Mouse (Mus musculus) midbrain, embryonic 10.5 days (tissue): Measurements from ENCODE around the gene Slc25a33. TPM values are rescaled to one million over a fixed set of nuclear protein-coding genes. Genes with fewer than 3 reads are reported as not detected.

ENCODE experiments used
- DNase-seq: peaks from one replicate; pipeline ENCODE4 v3.0.0-alpha.2; 2017; ENCODE audit warnings: low spot score
- H3K27ac ChIP-seq: fragments of 300-500 bp; sonication (generic); replicated peaks from 2 replicates; pipeline ENCODE4 v1.5.1; 2016; ENCODE audit warnings: mild to moderate bottlenecking
- H3K27me3 ChIP-seq: fragments of 300-500 bp; sonication (generic); 2 replicates; pipeline ENCODE4 v1.6.1; 2016; ENCODE audit warnings: low read depth, mild to moderate bottlenecking; ENCODE audit not compliant: poor library complexity, severe bottlenecking
- H3K36me3 ChIP-seq: fragments of 300-500 bp; sonication (generic); 2 replicates; pipeline ENCODE4 v1.6.1; 2016; ENCODE audit warnings: mild to moderate bottlenecking, moderate library complexity
- H3K4me1 ChIP-seq: fragments of 300-500 bp; sonication (generic); 2 replicates; pipeline ENCODE4 v1.6.1; 2016
- H3K4me3 ChIP-seq: fragments of 300-500 bp; sonication (generic); 2 replicates; pipeline ENCODE4 v1.5.1; 2016; ENCODE audit warnings: mild to moderate bottlenecking, moderate library complexity
- H3K9me3 ChIP-seq: fragments of 300-500 bp; sonication (generic); replicated peaks from 2 replicates; pipeline ENCODE4 v1.6.1; 2016; ENCODE audit warnings: mild to moderate bottlenecking
- WGBS: fragments of 180-500 bp; shearing (Covaris S2); methylation state at CpG from one replicate; pipeline ENCODE4 v1.1.7; 2016; 5-methylcytosine and 5-hydroxymethylcytosine counted together
- polyA plus RNA-seq: library from polyadenylated mRNA; unstranded; fragments of >200 nt; fragmentation: Nextera tagmentation; extraction: Ambion mirVana; gene quantifications from 2 replicates; pipeline ENCODE4 v1.2.1, GENCODE M21; 2016

Slc25a33 gene
- polyA plus RNA-seq, 1 experiment from 2014 or later = 18.0 TPM

- no peak overlapping the region for H3K4me3 ChIP-seq
- no peaks in the 10 kb centered on the region for H3K27me3 ChIP-seq
- H3K27ac ChIP-seq = no peak overlapping the region
- H3K9me3 ChIP-seq = no peaks in the 10 kb centered on the region
- peaks cover 10% of the 10 kb centered on the region for H3K36me3 ChIP-seq
- peaks cover 21% of the 10 kb centered on the region for H3K4me1 ChIP-seq
- WGBS = 23% methylated on average over 5 of the region's 5 CpGs
- DNase-seq = no peak
Observed at GRCm38 (mm10) chr4:149710510-149710909, 63.6 kb downstream of the Slc25a33 start.

- no peak for DNase-seq
- no peak overlapping the region for H3K4me3 ChIP-seq
- H3K27me3 ChIP-seq = peaks cover 2% of the 10 kb centered on the region
- H3K4me1 ChIP-seq = peaks cover 4% of the 10 kb centered on the region; the same call in 1 of the 2 replicates
- H3K9me3 ChIP-seq = no peaks in the 10 kb centered on the region
- 95% methylated on average over 8 of the region's 8 CpGs for WGBS
- no peak overlapping the region for H3K27ac ChIP-seq
- H3K36me3 ChIP-seq = no peaks in the 10 kb centered on the region
Observed at GRCm38 (mm10) chr4:149705941-149706340, 68.1 kb downstream of the Slc25a33 start.

- no peak overlapping the region for H3K27ac ChIP-seq
- no peaks in the 10 kb centered on the region for H3K9me3 ChIP-seq
- H3K36me3 ChIP-seq = no peaks in the 10 kb centered on the region
- H3K4me3 ChIP-seq = no peak overlapping the region
- H3K27me3 ChIP-seq = peaks cover 9% of the 10 kb centered on the region
- peaks cover 3% of the 10 kb centered on the region; the same call in 1 of the 2 replicates for H3K4me1 ChIP-seq
- DNase-seq = no peak
- WGBS = 75% methylated on average over 7 of the region's 7 CpGs
Observed at GRCm38 (mm10) chr4:149705298-149705697, 68.8 kb downstream of the Slc25a33 start.

GRCm38 (mm10) chr4:149702210-149702979 lies 71.7 kb downstream of the Slc25a33 start, which contains the start of gene Pik3cd:
TSS of gene Pik3cd (minus strand) at chr4:149702571.
- 74% methylated on average over 19 of the region's 19 CpGs for WGBS
- Histone ChIP-seq H3K27me3 (peaks cover 38% of the 10 kb centered on the region), H3K4me1 (peaks cover 15% of the 10 kb centered on the region), H3K27ac (no peak within 1 kb of the TSS), H3K36me3 (no peaks in the 10 kb centered on the region), H3K9me3 (no peaks in the 10 kb centered on the region), H3K4me3 (no peak within 1 kb of the TSS)
- no peak for DNase-seq

DNA sequence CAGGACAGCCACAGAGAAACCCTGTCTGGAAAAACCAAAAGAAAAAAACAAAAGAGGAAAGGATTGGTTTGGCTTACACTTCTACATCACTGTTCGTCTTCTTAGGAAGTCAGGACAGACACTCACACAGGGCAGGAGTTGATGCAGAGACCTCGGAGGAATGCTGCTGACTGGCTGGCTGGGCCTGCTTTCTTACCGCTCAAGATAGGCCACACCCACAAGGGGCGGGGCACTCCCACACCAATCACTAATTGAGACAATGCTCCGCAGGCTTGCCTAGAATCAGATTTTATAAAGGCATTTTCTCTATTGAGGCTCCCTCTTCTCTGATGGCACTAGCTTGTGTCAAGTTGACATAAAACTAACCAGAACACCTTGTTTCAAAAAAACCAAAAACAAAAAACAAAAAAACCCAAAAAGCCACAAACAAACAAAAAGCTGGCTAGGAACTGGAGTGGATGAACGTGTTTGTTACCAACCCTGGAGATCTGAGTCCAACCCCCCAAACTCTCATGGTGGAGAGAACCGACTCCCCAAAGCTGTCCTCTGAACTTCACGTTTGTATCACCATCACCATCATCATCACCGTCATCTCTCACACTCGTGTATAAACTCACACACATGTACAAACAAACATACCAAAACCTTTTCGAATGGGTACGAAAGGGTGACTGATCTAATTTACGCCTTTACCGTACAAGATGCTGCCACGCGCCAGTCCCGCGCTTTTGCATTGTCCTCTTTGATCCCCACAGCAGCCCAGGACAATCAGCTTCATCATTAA lies 72.5 kb downstream of the Slc25a33 start:
- Histone ChIP-seq H3K9me3 (no peaks in the 10 kb centered on the region), H3K36me3 (no peaks in the 10 kb centered on the region), H3K4me3 (no peak overlapping the region), H3K27me3 (peaks cover 46% of the 10 kb centered on the region), H3K4me1 (peaks cover 18% of the 10 kb centered on the region), H3K27ac (no peak overlapping the region)
- WGBS = 68% methylated on average over 18 of the region's 18 CpGs
- no peak for DNase-seq

GRCm38 (mm10) chr4:149699953-149700352 lies 74.1 kb downstream of the Slc25a33 start:
- peaks cover 20% of the 10 kb centered on the region for H3K4me1 ChIP-seq
- no peak overlapping the region for H3K27ac ChIP-seq
- no peaks in the 10 kb centered on the region for H3K36me3 ChIP-seq
- H3K9me3 ChIP-seq = no peaks in the 10 kb centered on the region
- peaks cover 62% of the 10 kb centered on the region for H3K27me3 ChIP-seq
- DNase-seq = no peak
- no peak overlapping the region for H3K4me3 ChIP-seq
- WGBS = 90% methylated on average over 4 of the region's 4 CpGs

DNA sequence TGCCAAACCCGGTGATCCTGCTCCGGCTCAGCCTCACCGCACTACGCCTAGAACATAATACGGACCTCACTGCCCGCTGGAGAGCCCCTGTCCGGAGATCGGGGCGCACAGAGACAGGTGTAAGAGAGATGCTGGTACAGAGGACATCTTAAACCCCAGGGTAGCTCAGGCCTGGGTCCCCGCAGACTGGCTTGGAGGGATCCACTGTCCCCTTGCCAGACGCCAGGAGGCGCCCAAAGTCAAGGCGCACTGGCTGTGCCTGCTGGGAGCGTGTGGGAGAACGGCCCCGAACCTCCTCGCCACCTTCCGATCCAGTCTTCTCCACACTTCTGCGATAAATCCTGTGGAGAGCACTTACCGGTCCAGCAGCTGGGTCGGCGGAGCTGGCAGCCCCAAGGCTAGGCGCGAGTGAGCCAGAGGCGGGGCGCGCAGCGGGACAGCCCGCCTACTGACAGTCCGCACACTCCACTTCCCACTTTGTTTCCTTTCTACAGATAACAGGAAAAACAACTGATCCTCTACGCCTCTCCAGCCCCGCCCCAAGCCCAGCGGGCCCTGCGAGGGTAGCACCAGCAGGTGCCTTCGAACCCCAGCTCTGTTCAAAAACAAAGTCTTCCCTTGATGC lies 75.8 kb downstream of the Slc25a33 start:
- H3K9me3 ChIP-seq = no peaks in the 10 kb centered on the region
- H3K27ac ChIP-seq = peak overlapping the region; percentile 80
- H3K36me3 ChIP-seq = no peaks in the 10 kb centered on the region
- H3K4me1 ChIP-seq = peaks cover 20% of the 10 kb centered on the region
- H3K27me3 ChIP-seq = peaks cover 66% of the 10 kb centered on the region
- DNase-seq = peak; percentile 76
- under 1% methylated on average over 35 of the region's 35 CpGs for WGBS
- peak overlapping the region; percentile 62 for H3K4me3 ChIP-seq

DNA sequence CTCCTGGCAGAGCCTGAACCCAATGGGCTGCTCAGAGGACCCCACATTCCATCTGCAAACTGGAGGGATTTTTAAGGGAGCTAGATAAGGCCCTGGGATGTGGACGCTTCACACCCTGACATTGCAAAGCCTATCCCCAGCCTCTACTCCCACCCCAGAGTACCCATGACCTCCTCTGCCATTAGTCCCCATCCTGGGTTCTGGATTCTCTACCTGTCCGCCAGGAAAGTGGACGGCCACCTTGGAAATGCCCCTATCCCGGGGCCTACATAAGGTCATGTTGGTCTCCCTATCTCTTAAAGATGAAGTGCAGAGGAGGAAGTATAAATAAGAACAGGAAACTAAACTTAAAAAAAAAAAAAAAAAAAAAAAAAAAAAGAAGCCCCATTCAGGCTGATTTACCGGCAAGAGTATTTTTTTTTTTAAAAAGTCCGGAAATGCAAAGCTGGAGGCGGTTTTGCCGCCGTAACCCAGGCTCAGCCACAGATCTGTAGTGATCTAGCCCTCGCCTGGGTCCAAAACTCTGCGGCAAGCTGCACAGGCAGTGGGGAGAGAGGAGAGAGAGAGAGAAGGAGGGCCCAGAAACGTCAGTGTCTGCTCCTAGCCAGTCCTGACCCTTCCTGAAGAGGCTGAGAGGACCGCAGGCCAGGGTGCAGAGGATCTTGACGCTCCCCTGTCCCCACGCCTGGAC lies 76.4 kb downstream of the Slc25a33 start:
- 19% methylated on average over 15 of the region's 15 CpGs for WGBS
- peak overlapping the region; percentile 80; the same call in 1 of the 2 replicates for H3K27ac ChIP-seq
- H3K27me3 ChIP-seq = peaks cover 68% of the 10 kb centered on the region
- no peaks in the 10 kb centered on the region for H3K36me3 ChIP-seq
- H3K4me1 ChIP-seq = peaks cover 20% of the 10 kb centered on the region
- H3K4me3 ChIP-seq = peak overlapping the region; percentile 62
- H3K9me3 ChIP-seq = no peaks in the 10 kb centered on the region
- no peak for DNase-seq

GRCm38 (mm10) chr4:149696189-149696971 lies 77.7 kb downstream of the Slc25a33 start:
- no peak overlapping the region for H3K4me3 ChIP-seq
- WGBS = 37% methylated on average over 16 of the region's 16 CpGs
- no peak overlapping the region for H3K27ac ChIP-seq
- H3K4me1 ChIP-seq = peaks cover 20% of the 10 kb centered on the region
- no peak for DNase-seq
- H3K27me3 ChIP-seq = peaks cover 68% of the 10 kb centered on the region
- H3K36me3 ChIP-seq = no peaks in the 10 kb centered on the region
- no peaks in the 10 kb centered on the region for H3K9me3 ChIP-seq
